In the genomic region with DNA sequence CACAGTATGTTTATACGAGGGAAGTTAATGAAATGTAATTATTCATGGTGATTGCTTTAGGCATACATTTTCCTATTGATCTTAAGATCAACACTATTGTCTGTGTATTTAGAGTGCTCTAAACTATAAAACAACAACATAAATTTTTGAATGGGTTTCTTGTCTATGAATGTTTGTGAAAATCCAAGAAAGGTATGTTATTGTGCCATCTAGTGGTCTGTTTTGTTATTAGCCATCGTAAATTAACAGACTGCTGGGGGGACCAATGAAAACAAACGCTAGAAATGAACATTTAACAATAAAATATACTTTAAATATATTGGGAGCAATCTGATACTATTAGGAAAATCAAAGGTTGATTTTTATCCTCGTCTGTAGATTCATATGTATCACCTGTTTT, we compare ENCODE assay signal across 10 mouse cellular contexts.
DNase-seq lines count a peak whose midpoint lies in the region; ATAC-seq and TF ChIP-seq lines count a peak whose summit lies in the region.
"Had no signal": no experiment of that assay in that cellular context is flagged by ENCODE, and none has a peak within 500 bp of the region (broad histone marks: within the 10 kb centered on the region; RNA-seq: fewer than 3 reads in every experiment).

No protein-coding gene starts in this region.

- 10% methylated on average over 4 of the region's 4 CpGs for WGBS in heart, adult 2 months
- WGBS in lung, postnatal 0 days, result 10% methylated on average over 4 of the region's 4 CpGs
- WGBS in lung, adult 2 months, result 16% methylated on average over 4 of the region's 4 CpGs

- H3K36me3 ChIP-seq in heart, adult 2 months (ENCODE audit: control insufficient read depth, insufficient read depth, low read length), result no peaks in the 10 kb centered on the region
- H3K36me3 ChIP-seq in lung, postnatal 0 days (ENCODE audit: insufficient read depth, low read length), result no peaks in the 10 kb centered on the region
- H3K36me3 ChIP-seq: G1E had no signal

- no peak overlapping the region for H3K27ac ChIP-seq in heart, adult 2 months
- H3K27ac ChIP-seq in lung, postnatal 0 days (ENCODE audit: low read length), result no peak overlapping the region

- no peak for TF ChIP-seq EP300 in heart, adult 2 months (IDR thresholded peaks at IDR 0.05; ENCODE audit: insufficient read depth, low read depth, low read length)
- no peak for TF ChIP-seq EP300 in lung, postnatal 0 days (IDR thresholded peaks at IDR 0.05)

- H3K9ac ChIP-seq in heart, adult 2 months (ENCODE audit: low read depth, low read length), result no peak overlapping the region
- H3K9ac ChIP-seq in lung, postnatal 0 days (replicated peaks; ENCODE audit: low read depth), result no peak overlapping the region

- H3K9me3 ChIP-seq in lung, postnatal 0 days (ENCODE audit: low read length), result no peaks in the 10 kb centered on the region
- H3K9me3 ChIP-seq: G1E had no signal

- no peaks in the 10 kb centered on the region for H3K4me1 ChIP-seq in heart, adult 2 months (ENCODE audit: control insufficient read depth, insufficient read depth, low read length)
- H3K4me1 ChIP-seq in lung, postnatal 0 days (ENCODE audit: insufficient read depth, low read depth, low read length), result no peaks in the 10 kb centered on the region
- H3K4me1 ChIP-seq in lung, adult 2 months (ENCODE audit: control insufficient read depth, insufficient read depth, low read length), result no peaks in the 10 kb centered on the region

- intact Hi-C loops in heart, adult 2 months (cut with DNase I), result loop anchor here (1.0 to 2.0 kb wide), 2 partner anchors 176 to 232 kb away; no protein-coding TSS in a partner anchor

- H3K4me3 ChIP-seq in heart, adult 2 months, result no peak overlapping the region
- no peak overlapping the region for H3K4me3 ChIP-seq in lung, postnatal 0 days (ENCODE audit: low read depth, low read length)
- H3K4me3 ChIP-seq in lung, adult 2 months (replicated peaks; ENCODE audit: extremely low read depth, low read depth, low read length), result no peak overlapping the region
- H3K4me3 ChIP-seq: myocyte had no signal

- no peaks in the 10 kb centered on the region for H3K27me3 ChIP-seq in heart, adult 2 months (ENCODE audit: control insufficient read depth, insufficient read depth, low read length)
- no peaks in the 10 kb centered on the region for H3K27me3 ChIP-seq in lung, postnatal 0 days (replicated peaks; ENCODE audit: insufficient read depth, low read length)

- no peak overlapping the region for H3K4me2 ChIP-seq in lung, postnatal 0 days (replicated peaks; ENCODE audit: low read depth, low read length)

- peak; percentile 89 for TF ChIP-seq CTCF in heart, adult 2 months (IDR thresholded peaks at IDR 0.05)
- peak; percentile 66 for TF ChIP-seq CTCF in lung, postnatal 0 days (IDR thresholded peaks at IDR 0.05)
- TF ChIP-seq CTCF in lung, adult 2 months (IDR thresholded peaks at IDR 0.05; ENCODE audit: insufficient read depth, low read length), result no peak

- ATAC-seq in lung, postnatal 0 days, result no peak
- no peak for ATAC-seq in erythroblast, adult 5-6 weeks (replicated peaks; ENCODE audit: low FRiP score, poor library complexity, severe bottlenecking)

- H3K79me2 ChIP-seq in heart, adult 2 months (replicated peaks; ENCODE audit: control insufficient read depth, insufficient read depth, low read length), result no peaks in the 10 kb centered on the region

- no peak for TF ChIP-seq POLR2A in heart, adult 2 months (IDR thresholded peaks at IDR 0.05; ENCODE audit: insufficient read depth, low read depth, low read length)
- no peak for TF ChIP-seq POLR2A in lung, adult 2 months (IDR thresholded peaks at IDR 0.05; ENCODE audit: borderline replicate concordance, extremely low read depth, low read depth, low read length)

- DNase-seq in heart, adult 2 months, result no peak
- DNase-seq in heart, adult 9 months (ENCODE audit: low spot score in 2 of 2), result no peak
- peak; percentile 60 for DNase-seq in lung, postnatal 0 days (ENCODE audit: low spot score)
- no peak for DNase-seq in lung, adult 2 months
- DNase-seq in c-Kit-positive CD71-positive TER-119-negative erythroid progenitor cells, embryonic 14.5 days (ENCODE audit: low read depth), result peak; percentile 2
- peak; percentile 17 for DNase-seq in retina, postnatal 7 days (ENCODE audit: low read depth, low spot score)
- no peak for DNase-seq in thymus, postnatal 4 days

Comparison
In these comparisons a context has a peak if more than half of its experiments do, and no peak if none do; other contexts are left out.
1. DNase-seq: peak in lung, postnatal 0 days (single experiment), c-Kit-positive CD71-positive TER-119-negative erythroid progenitor cells, embryonic 14.5 days (single experiment) and retina, postnatal 7 days (single experiment); none in heart, adult 2 months (0 of 2), heart, adult 9 months (0 of 2), lung, adult 2 months (single experiment) and thymus, postnatal 4 days (single experiment).